Mouse (Mus musculus) cerebellum, postnatal 4 days (tissue): ENCODE measurements around the gene Plcd4.
"Not testable (repeated sequence)": the region's sequence is repeated elsewhere in the genome, so short reads cannot be mapped to it uniquely, and the experiment has no call there.

Source experiments
- DNase-seq, 2 experiments: peaks; one replicate each; pipeline ENCODE4 v3.0.0; 2022; ENCODE audit warnings: low spot score in 2 of 2, mixed read lengths in 1 of 2

The Plcd4 gene

DNA sequence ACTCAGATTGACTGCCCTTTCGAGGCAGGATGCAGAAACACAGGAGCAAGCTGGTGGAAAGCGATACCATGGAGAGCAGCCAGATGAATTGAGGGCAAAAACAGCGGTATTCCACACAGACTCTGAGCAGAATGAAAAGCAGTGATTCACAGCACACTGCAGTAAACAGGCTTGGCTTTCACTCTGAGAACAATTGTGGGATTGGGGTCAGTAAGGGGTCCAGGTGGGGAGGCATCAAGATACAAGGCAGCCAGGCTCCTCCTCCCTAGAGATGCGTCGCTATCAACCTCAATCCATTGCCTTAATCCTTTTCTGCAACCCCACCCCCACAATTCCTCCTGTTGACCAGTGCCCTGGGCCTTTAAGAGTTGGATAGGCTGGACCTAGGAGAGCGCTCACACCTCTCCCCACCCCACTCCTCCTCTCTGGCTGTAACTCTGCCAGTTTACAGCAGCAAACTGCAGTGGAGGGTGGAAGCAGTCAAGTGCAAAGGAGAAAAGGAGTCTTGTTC lies at the start of gene Plcd4:
Gene Plcd4 (plus strand): TSS at position 438 of the 511 bp plus-strand sequence.
- peak in 1 of 2 experiments; percentile 13 for DNase-seq

GRCm38 (mm10) chr1:74501106-74501505 lies 41.6 kb upstream of the Plcd4 start:
- no peak for DNase-seq

GRCm38 (mm10) chr1:74505393-74505720 lies 37.3 kb upstream of the Plcd4 start:
- peak in 1 of 2 experiments; percentile 22 for DNase-seq

GRCm38 (mm10) chr1:74505721-74506464 lies 36.8 kb upstream of the Plcd4 start, which contains the start of gene Cnot9:
Gene Cnot9 (plus strand): TSS chr1:74506058.
- peak; percentile 99 to 100 for DNase-seq

- DNase-seq = peak in 1 of 2 experiments; percentile 76
These were observed 36.2 kb upstream of the Plcd4 start for GRCm38 (mm10) chr1:74506471-74506881.

DNA sequence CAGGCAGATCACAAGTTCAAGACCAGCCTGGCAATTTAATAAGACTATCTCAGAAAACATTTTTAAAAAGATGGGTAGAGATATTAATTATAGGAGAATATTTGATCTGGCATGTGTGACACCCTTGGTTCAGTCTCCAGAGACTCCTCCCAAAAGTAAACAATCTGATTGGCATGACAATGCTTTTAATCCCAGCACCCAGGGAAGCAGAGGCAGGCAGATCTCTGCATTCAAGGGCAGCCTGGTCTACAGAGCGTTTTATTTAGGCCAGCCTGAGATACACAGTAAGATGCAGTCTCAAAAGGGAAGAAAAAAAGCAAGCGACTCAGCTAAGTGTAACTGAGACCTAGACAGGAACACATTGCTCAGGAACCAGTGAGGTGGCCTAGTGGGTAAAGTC lies 34.9 kb upstream of the Plcd4 start:
- DNase-seq = no peak

GRCm38 (mm10) chr1:74511306-74511705 lies 31.4 kb upstream of the Plcd4 start:
- DNase-seq = no peak

- DNase-seq = not testable (repeated sequence)
These were observed 29.7 kb upstream of the Plcd4 start for GRCm38 (mm10) chr1:74512999-74513398.

GRCm38 (mm10) chr1:74519875-74520274 lies 22.8 kb upstream of the Plcd4 start:
- DNase-seq = no peak

- no peak for DNase-seq
These were observed 17.9 kb upstream of the Plcd4 start for GRCm38 (mm10) chr1:74524746-74525145.

GRCm38 (mm10) chr1:74528589-74528988 lies 14.1 kb upstream of the Plcd4 start:
- no peak for DNase-seq

DNA sequence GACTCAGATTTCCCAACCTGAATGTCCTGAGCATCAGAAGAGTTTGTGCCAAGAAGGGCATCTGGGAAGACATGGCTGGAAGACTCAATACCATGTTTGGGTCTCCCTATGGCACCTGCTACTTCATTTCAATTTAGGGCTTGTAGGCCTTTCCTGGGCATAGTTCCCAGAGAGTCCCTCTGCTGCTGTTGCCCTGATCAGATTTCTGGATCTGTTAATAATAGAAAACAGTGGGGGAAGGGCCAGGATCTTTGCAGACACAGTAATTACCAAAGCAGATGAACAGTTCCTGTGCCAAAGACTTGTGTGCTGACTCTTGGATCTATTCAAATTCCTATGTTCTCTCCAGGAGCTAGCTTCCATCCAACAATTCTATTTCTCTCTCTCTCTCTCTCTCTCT lies 4.0 kb upstream of the Plcd4 start:
- DNase-seq = peak in 1 of 2 experiments; percentile 40

GRCm38 (mm10) chr1:74544184-74544583 lies 1.5 kb downstream of the Plcd4 start, which contains the start of gene Usp37:
Gene Usp37 (minus strand): TSS chr1:74544284.
- DNase-seq = no peak

DNA sequence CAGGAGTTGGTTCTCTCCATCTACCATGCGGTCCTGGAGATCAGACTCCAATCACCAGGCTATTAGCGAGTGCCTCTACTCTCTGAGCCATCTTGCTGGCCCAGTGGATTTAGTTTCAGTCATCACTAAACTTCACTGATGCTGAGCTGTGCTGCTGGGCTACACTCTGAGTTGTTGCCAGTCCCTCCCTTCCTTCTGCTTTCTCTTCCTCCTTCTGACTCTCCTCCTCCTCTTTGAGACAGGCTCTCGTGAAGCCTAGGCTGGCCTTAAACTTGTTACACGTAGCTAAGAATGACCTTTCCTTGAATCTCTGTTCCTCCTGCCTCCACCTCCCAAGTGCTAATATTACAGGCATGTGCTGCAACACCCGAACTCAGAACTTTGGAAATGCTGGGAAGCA lies 16.4 kb downstream of the Plcd4 start:
- DNase-seq = no peak

GRCm38 (mm10) chr1:74565834-74566233 lies 23.1 kb downstream of the Plcd4 start:
- DNase-seq = no peak

DNA sequence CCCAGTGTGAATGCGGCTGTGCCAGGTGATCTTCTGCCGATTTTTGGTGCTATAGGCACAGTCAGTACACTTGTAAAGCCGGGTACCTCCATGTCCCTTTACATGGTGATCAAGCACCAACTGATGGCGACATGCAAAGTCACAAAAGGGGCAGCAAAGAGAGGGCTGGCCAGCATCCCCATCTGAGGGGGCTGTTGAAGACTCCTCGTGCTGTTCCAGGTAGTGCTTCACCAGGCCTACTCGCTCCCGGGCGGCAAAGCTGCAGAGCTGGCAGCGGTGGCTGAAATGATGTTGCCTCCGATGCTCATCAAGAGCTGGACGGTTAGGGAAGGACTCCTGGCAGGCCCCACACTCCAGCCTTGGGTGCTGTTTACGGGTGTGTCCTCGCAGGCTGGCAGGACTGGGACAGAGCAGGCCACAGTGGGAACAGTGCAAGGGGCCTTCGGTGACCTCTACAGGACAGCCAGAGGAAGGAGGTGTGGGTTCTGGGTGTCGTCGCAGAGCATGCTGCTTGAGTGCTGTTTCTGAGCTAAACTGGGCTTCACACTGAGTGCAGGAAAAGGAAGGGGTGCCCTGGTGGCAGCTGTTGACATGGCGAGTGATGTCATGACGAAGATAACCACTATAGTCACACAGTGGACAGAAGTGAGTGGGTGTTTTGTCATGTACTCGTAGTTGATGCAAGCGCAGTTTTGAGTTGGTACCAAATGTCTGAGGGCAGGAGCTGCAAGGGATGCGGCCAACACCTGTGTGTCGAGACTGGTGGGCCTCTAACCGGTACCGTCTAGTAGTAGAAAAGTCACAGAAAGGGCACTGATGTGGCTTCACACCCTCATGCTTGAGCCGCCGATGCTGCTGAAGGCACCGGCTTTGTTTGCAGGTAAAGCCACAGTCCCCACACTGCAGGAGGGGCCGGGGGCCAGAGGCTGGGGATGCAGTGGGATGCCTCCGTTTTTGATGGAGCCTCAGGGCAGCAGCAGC lies 27.3 kb downstream of the Plcd4 start:
- no peak for DNase-seq

- DNase-seq = no peak
These were observed 39.9 kb downstream of the Plcd4 start for GRCm38 (mm10) chr1:74582621-74583020.

- no peak for DNase-seq
These were observed 42.1 kb downstream of the Plcd4 start for GRCm38 (mm10) chr1:74584616-74585398.

GRCm38 (mm10) chr1:74587233-74587772 lies 44.6 kb downstream of the Plcd4 start:
- no peak for DNase-seq

GRCm38 (mm10) chr1:74587773-74588445 lies 45.2 kb downstream of the Plcd4 start, which contains the start of the genes Zfp142 and Bcs1l:
Gene Zfp142 (minus strand): TSS chr1:74588246.
Gene Bcs1l (plus strand): TSS chr1:74588289.
- DNase-seq = peak; percentile 94 to 96
